Mouse (Mus musculus) ES-E14 (cell line): ENCODE data around the gene AF067063.

ENCODE experiments used
- CHD2 ChIP-seq: IDR thresholded peaks from 2 replicates; pipeline ENCODE4 v1.6.1; 2014; ENCODE audit warnings: mild to moderate bottlenecking, low read depth, low read length, inconsistent platforms
- MAFK ChIP-seq: IDR thresholded peaks from 2 replicates; pipeline ENCODE4 v1.6.1; 2014; ENCODE audit warnings: mild to moderate bottlenecking, low read depth, low read length, inconsistent platforms; ENCODE audit not compliant: insufficient read depth
- ZC3H11A ChIP-seq: IDR thresholded peaks from 2 replicates; pipeline ENCODE4 v1.6.1; 2012; ENCODE audit warnings: low read depth, mild to moderate bottlenecking, inconsistent platforms, low read length, borderline replicate concordance
- ZNF384 ChIP-seq: IDR thresholded peaks from 2 replicates; pipeline ENCODE4 v1.6.1; 2012; ENCODE audit warnings: low read depth, low read length, inconsistent platforms

DNA sequence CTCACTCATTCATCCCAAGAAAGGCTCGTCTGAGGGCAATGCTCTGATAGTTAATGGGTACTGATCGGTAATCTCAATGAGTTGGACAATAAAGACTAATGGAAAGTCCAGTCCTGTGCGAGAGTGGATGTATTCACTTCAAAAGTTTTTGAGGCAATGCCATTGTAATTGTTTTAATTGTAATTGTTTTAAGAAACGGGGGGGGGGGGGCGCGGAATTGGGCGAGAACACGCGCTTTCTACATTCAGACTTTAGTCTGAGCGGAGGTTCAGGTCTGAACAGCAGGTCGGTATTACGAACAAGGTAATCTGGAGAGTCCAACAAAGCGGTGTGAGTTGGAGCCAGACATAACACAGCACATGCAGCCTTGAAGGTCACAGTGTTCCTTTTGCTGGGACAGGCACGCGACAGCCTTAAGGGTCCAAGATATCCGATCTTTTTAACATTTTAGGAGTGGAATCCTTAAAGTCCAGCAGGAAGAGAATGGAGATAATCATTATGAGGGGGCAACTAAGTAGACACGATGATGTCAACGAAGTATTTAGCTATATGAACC is 38.4 kb downstream of the AF067063 start:
- TF ChIP-seq CHD2: no peak
- TF ChIP-seq ZC3H11A: no peak
- TF ChIP-seq MAFK: no peak
- no peak for TF ChIP-seq ZNF384
